Mouse (Mus musculus) lung, adult 2 months (tissue): ENCODE measurements around the gene Tmtc4.

ENCODE experiments used
- CTCF ChIP-seq: fragments of 200-500 bp; IDR thresholded peaks from 2 replicates; pipeline ENCODE4 v1.5.1; 2011; ENCODE audit warnings: mild to moderate bottlenecking, low read length, control low read depth; ENCODE audit not compliant: insufficient read depth
- POLR2A ChIP-seq: fragments of 200-500 bp; IDR thresholded peaks from 2 replicates; pipeline ENCODE4 v1.6.1; 2011; ENCODE audit warnings: low read depth, mild to moderate bottlenecking, control low read depth, low read length, borderline replicate concordance; ENCODE audit errors: extremely low read depth

GRCm38 (mm10) chr14:122982571-122983225, 1.1 kb downstream of the Tmtc4 start:
- no peak for TF ChIP-seq POLR2A
- no peak for TF ChIP-seq CTCF
